Mouse (Mus musculus) gastrocnemius, adult 2 months (tissue): Measurements from ENCODE around the gene Cux2. TPM values are rescaled to one million over a fixed set of nuclear protein-coding genes. Genes with fewer than 3 reads are reported as not detected.

Source experiments
- DNase-seq: peaks from one replicate; pipeline ENCODE4 v3.0.0; 2022
- H3K27ac ChIP-seq: fragments of 200-600 bp; 2 replicates; pipeline ENCODE4 v1.8.1; 2022; ENCODE audit warnings: mild to moderate bottlenecking
- H3K4me3 ChIP-seq: fragments of 200-600 bp; 2 replicates; pipeline ENCODE4 v1.8.1; 2022; ENCODE audit warnings: mild to moderate bottlenecking, moderate library complexity
- CTCF ChIP-seq: fragments of 200-600 bp; IDR thresholded peaks from 2 replicates; pipeline ENCODE4 v1.8.1; 2022; ENCODE audit warnings: antibody characterized with exemption, mild to moderate bottlenecking, moderate library complexity
- intact Hi-C: fragments of 180-260 bp; cut with DNase I; formaldehyde crosslinking; loops from one replicate; pipeline ENCODE4 v1.15.1; 2025
- total RNA-seq, 2 experiments: library from RNA; stranded (reverse); gene quantifications; 2 replicates each; pipeline ENCODE4 v1.2.3; 2021

Gene Cux2
- total RNA-seq, 2 experiments from 2014 or later = 3.9 to 6.0 TPM

DNA sequence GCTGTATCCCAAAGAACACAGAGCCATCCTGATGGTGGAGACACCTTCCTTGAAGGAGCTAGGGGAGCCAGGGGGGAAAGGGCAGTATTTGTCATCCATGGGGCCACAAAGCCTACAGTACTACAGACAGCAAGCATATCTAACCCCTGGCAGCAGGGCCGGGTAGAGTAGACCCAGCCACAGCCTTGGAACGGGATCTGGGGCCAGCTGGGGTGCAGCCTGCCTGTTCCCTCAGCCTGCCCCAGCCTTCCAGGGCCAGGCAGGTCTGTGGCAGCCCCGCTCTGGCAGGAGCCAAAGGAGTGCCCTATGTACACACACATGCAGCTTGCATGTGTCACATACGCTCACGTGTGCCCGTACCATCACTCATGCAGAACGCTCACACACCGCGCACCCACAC lies 48.6 kb downstream of the Cux2 start:
- TF ChIP-seq CTCF = no peak
- DNase-seq = no peak
- intact Hi-C loops = loop anchor here (5.0 kb wide), 1 partner anchor 51 kb away; the partner anchor contains the start of gene Cux2
- Histone ChIP-seq H3K4me3 (no peak overlapping the region), H3K27ac (0 out of 2 replicates have a peak overlapping the region, but pooled peaks have one; percentile 91)

DNA sequence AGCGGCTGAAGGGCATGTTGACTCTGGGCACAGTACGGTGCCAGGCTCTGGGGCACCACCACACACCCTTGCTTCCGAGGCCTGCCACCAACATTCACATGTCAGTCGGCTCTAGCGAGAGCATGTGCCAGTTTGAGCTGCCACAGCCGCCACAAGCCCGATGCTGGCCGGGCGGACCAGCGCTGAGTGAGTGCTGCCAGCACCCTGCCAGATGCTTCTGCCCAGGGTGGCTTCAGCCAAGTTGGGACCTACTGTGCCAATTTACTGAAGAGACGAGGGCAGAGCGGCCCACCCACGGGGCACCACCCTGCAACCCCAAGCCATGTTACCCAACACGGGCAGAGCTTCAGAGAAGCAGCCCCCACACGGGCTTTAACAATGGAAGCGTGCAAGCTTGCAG lies 49.5 kb downstream of the Cux2 start:
- Histone ChIP-seq H3K27ac (peak overlapping the region; percentile 91), H3K4me3 (no peak overlapping the region; the same call in 1 of the 2 replicates)
- TF ChIP-seq CTCF = no peak
- DNase-seq = peak; percentile 76
- intact Hi-C loops = loop anchor here (5.0 kb wide), 1 partner anchor 52 kb away; the partner anchor contains the start of gene Cux2

DNA sequence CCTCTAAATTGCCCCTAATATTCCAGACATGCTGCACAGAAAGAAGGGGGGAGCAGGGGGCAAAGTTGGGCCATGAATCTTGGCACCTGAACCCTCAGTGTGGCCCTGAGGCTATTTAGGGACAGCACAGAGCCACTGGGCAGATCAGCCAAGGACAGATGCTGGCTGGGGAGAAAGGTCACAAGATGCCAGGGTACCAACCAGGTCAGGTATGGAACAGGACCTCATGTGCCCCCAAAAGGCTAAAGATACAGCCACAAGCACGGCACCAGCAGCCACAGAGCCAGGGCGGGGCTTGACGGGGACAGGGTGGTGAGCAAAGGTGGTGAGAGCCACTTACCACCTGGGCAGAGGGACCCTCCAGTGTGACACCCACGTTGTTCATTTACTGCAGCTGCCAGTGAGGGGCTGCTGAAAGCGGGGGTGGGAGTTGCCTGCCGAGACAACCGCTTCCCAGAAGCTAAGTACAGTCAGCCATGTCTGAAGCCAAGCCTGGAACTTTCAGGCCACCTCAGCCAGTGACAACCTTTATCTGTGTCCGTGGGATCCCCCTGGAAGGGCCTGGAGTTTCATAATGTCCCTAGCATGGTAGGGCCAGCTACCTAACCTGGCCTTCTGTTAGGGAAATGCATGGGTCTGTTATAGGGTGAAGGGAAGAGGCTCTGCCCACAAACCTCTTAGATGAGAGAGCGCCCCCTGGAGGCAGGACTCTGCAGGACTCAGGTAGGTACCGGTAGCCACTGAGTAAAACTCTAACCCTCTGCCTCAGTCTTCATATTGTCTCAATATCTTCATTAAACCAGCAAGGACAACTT lies 50.7 kb downstream of the Cux2 start:
- intact Hi-C loops = loop anchor here (1.0 to 5.0 kb wide), 3 partner anchors 37 to 127 kb away; no protein-coding TSS in a partner anchor
- peak overlapping the region; percentile 43 for H3K4me3 ChIP-seq
- peak; percentile 87 for DNase-seq
- H3K27ac ChIP-seq = peak overlapping the region; percentile 91
- TF ChIP-seq CTCF = peak; percentile 82

DNA sequence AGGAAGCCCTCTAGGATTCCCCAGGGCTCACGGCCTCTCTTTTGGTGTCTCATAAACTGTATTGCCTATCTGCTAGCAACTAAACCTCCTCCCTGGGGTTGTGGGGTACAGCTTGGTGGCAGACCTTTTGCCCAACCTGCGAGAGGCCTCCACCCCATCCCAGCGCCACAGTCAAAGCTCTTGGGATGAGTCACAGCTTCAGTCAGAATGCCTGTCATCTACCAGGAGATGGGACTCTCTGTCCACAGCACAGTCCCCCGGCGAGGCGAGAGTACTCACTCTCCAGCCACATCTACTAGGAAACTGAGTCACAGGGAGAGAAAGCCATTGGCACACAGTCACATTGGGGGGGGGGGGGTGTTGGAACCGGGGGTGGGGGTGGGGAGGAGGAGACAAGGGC lies 51.6 kb downstream of the Cux2 start:
- TF ChIP-seq CTCF = no peak
- H3K27ac ChIP-seq = peak overlapping the region; percentile 91
- no peak for DNase-seq
- no peak overlapping the region for H3K4me3 ChIP-seq
- intact Hi-C loops = loop anchor here (5.0 kb wide), 2 partner anchors 36 to 126 kb away; no protein-coding TSS in a partner anchor

DNA sequence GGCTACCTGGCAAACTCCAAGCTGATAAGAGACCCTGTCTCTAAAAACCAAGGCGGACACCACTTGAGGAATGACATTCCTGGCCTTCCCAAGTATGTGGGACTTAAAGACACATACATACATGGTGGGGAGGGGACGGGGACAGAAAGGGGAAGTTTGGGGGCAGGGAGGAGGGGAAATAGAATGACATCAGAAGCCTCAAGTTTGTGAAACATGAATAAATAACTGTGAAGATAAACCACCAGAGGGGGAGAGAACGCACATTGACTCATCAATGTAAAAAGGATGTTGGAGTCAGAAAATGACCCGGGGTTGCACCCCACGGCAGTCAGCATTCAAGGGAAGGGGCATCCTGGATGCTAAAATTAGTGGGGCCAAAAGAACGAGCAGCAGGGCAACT lies 53.2 kb downstream of the Cux2 start:
- intact Hi-C loops = loop anchor here (5.0 kb wide), 2 partner anchors 34 to 124 kb away; no protein-coding TSS in a partner anchor
- no peak for DNase-seq
- Histone ChIP-seq H3K4me3 (no peak overlapping the region), H3K27ac (no peak overlapping the region)
- no peak for TF ChIP-seq CTCF

DNA sequence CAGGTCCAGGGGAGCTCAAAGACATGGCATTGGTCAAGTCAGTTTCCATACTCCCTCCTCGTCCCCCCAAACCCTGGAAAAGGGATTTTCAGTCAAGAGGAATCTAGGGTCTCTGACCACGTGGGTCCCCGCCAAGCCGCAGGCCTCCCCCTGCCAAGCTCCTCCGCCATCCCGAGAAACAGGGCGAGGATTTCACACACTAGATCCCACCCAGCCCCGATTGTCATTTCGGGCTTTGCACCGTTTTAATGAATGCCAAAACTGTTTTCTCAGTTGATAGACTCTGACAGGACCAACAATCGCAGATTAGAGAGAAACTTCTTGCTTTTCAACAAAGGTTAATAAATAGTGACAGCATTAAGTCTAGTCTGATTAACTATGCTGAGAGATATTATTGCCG lies 55.1 kb downstream of the Cux2 start:
- no peak overlapping the region for H3K27ac ChIP-seq
- H3K4me3 ChIP-seq = no peak overlapping the region
- TF ChIP-seq CTCF = no peak
- intact Hi-C loops = loop anchor here (5.0 kb wide), 2 partner anchors 33 to 123 kb away; no protein-coding TSS in a partner anchor
- DNase-seq = no peak

DNA sequence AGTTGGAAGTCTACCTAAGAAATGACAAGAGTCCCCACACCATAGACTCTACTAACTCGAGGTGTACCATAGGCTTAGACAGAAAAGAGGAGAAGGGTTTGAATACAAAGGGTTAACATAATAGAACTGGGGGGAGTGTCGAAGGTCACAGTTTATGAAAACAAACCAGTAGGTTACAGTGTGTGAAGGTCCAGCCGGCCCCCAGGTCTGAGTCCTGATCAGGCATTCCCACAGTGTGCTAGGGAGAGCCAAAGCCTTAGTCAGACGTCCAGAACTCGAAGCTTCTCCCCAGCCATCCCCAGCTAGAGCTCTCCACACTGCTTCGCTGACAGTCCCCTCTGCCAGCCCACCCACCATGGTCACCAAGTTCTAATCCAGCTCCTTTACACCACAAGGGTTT lies 58.0 kb downstream of the Cux2 start:
- no peak for TF ChIP-seq CTCF
- Histone ChIP-seq H3K27ac (no peak overlapping the region), H3K4me3 (no peak overlapping the region)
- DNase-seq = no peak
- intact Hi-C loops = no loop called here

DNA sequence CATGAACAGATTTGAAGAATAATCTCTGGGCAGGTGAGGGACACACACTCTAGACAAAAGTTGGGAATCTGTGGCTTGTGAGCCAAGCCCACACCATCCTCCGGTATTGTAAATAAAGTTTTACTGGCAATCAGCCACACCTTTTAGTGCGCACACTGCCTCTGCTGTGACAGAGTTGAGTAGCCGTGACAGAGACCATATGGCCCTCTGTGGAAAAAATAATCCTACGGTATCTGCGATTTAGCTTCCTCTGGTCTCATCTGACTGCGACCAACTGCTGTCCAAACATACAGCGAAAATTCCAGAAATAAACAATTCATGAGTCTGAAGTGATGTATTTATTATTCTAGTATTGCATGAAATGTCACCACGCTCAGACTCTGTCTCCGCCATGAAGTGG lies 64.0 kb downstream of the Cux2 start:
- no peak overlapping the region for H3K27ac ChIP-seq
- intact Hi-C loops = no loop called here
- H3K4me3 ChIP-seq = no peak overlapping the region
- no peak for TF ChIP-seq CTCF
- DNase-seq = no peak

DNA sequence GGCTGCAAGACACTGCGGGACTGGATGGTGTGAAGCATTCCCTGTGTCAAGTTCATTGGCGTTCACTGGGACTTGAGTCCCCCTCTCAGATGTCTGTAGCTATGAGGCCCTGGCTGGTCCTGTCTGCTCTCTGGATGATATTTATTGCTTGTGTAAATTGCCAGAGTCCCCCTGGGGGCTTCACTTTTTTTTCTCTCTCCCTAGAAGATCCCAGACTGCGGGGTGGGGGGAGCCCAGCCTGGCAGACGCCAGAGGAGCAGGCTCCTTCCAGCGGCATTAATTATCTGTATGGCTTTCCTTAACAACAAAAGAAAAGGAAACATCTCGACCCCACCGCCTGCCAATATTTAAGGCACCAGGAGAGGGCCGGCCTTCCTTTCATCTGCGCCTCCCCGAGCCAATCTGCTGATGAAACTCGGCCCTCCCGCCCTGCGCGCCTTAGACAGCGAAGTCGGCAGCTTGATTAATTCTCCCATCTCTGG lies 68.2 kb downstream of the Cux2 start:
- no peak for DNase-seq
- TF ChIP-seq CTCF = no peak
- no peak overlapping the region for H3K27ac ChIP-seq
- intact Hi-C loops = no loop called here
- H3K4me3 ChIP-seq = no peak overlapping the region

DNA sequence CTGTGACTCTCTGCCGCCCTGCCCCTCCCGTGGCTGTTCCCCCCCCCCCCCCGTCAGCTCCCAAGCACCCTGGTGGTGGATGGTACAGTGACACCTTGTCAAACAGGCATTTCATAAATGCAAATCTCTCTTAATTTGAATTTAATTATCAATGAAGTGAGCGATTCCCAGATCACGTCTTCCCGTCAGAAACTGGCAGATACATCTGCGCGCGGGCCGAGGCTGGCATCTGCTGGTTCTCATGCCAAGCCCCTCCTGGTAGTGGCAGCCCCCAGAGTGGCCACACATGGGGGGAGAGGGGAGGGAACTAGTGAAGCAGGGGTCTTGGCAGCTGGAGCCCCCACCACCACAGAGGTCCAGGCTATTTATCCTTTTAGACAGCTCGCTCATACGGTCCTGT lies 73.6 kb downstream of the Cux2 start:
- no peak overlapping the region for H3K4me3 ChIP-seq
- no peak for TF ChIP-seq CTCF

DNA sequence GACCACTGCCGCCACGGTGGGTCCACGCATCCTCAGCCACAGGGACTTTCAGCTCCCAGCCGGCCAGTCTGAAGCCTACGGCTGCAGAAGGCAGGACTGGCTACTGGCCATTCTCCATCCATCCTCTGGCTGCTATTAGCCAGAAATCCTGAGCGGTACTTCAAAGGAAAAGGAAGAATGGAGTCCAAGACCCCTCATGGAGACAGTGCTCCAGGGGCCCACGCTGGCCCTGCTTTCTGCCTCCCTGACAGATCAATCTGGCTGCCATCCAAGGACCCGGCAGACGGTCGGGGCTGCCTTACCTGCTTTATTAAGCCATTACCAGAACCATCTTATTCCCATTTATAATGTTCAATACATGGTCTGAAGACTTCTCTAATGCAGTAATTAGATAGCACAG lies 76.4 kb downstream of the Cux2 start:
- intact Hi-C loops = no loop called here
- no peak for TF ChIP-seq CTCF
- no peak for DNase-seq
- no peak overlapping the region for H3K27ac ChIP-seq
- H3K4me3 ChIP-seq = no peak overlapping the region

More for the DNA sequence above, 73.6 kb downstream of the Cux2 start:
- intact Hi-C loops = no loop called here
- no peak overlapping the region for H3K27ac ChIP-seq
- no peak for DNase-seq

DNA sequence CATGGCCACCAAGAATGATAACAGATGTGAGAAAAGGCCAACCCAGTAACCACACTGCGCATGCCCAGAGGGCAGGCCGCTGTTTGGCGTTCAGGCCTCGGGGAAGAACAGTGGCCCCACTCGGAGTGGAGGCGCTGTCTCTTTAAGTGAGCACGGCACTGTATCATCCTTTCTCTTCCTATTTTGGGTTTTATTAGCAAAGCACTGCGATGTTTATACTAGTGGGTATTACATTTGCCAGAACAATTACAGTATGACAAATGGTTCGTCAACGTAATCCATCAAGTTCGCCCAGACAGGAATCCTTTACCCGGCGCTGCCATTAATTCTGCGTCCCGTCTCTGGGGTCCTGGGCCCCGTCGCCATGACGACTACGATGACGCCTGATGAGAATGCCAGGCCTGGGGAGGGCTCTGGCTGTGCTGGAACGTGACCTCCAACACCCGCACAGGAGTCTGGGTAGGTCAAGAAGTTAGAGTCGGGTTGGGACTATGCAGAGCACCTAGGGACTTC lies 77.2 kb downstream of the Cux2 start:
- H3K27ac ChIP-seq = no peak overlapping the region
- TF ChIP-seq CTCF = no peak
- H3K4me3 ChIP-seq = peak overlapping the region; percentile 24; the same call in 1 of the 2 replicates
- intact Hi-C loops = no loop called here
- DNase-seq = no peak

DNA sequence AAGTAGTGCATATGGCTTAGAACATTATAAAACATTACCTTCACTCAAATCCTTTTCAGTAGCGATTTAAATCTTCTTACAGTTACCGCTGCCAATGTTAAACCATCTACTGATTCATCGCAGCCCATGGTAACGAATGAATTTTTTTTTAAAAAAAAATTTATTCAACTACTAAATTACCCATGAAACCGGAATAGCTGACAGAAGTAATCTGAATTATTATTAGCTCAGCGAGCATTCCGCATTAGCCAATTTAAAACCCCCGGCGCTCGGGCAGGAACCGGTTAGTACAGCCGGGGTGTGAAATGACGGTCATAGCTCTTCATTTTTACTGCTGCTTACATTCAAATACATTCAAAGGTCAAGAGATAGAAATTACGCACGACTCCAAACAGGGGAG lies 80.9 kb downstream of the Cux2 start:
- intact Hi-C loops = no loop called here
- TF ChIP-seq CTCF = no peak

More for the DNA sequence above, 80.9 kb downstream of the Cux2 start:
- Histone ChIP-seq H3K27ac (no peak overlapping the region), H3K4me3 (no peak overlapping the region)
- DNase-seq = no peak
